Mouse (Mus musculus): Measurements from ENCODE around the gene Srprb.
"Not testable (repeated sequence)": the region's sequence is repeated elsewhere in the genome, so short reads cannot be mapped to it uniquely, and the experiment has no call there.

Srprb gene

DNA sequence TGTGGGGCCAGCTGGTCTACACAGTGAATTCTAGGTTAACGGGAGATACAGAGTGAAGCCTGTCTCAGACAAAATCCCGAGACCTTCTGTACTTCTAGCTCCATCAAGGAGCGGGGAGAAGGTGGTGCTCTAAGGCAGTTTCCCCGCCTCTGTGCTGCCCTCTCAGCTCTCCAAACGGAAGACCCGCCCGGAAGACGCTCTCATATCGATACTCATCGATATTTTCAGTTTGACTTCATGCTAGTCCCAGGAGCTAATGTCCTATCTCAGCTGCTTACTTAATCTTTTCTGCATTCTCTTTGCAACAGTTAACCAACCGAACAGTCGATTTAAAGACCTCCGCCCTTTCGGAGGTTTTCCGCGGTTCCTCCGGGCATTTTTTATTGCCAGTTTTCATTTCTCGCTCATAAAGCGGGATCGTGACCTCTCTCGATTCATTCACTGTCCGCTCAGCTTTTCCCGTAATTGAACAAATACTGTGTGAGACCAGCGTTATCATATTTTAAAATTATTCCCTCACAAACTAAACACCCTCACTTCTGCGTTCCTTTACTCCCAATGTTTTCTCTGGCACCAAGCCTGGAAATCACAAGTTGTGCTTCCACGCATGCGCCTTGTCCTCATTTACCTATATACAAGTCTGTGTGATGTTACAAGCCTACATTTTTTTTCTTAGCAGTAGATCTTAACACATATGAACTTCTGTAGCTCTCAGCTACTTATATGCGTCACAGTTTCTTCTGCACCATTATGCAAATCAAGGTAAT lies 10.9 kb upstream of the Srprb start:
- DNase-seq (ENCODE audit: low read depth): no peak

DNA sequence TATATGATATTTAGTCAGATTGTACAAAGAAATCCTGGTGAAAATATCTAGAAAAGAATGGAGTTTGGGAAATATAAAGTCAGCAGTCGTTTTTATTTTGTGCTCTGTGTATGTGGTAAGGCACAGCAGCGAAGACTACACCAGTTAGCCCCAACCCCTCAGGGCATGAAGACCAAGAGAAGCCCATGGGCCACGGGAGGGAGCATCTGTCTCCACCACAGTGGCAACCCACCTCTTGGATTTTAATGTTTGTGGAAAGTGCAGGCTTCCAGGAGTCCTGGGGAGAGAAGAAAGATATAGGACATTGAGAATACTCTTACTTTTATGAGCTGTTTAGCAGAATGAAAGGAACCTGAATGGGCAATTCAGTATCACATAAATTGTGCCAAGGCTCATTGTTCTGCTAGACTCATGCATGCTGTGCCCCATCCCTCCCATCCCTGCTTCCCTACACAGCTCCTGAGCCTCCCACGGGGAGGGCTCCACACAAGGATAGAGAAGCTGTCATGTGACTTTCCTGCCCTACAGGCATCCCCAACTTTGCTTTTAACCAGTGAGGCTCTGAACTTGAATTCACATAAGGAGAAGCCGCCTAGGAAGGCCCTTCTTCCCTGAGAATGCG lies 7.0 kb upstream of the Srprb start:
- DNase-seq (ENCODE audit: low read depth): no peak

DNA sequence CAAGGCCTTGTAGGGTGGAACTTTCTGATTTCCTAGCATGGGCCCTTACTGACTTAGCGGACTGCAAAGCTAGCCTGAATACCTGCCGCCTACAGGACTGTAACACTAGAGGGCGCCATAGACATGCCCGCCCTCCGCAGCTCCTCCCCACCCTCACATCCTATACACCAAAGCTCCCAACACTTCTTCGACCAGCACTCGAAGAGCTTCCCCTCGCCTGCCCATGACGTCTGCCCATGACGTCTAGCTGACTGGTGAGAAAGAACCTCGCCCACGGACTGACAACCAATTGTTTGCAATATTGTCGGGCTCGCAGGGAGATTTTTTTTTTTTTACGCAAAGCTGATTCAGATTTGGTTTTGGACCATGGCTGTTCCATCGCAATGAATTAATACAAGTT lies 5.9 kb upstream of the Srprb start:
- DNase-seq (ENCODE audit: low read depth): peak; percentile 90

DNA sequence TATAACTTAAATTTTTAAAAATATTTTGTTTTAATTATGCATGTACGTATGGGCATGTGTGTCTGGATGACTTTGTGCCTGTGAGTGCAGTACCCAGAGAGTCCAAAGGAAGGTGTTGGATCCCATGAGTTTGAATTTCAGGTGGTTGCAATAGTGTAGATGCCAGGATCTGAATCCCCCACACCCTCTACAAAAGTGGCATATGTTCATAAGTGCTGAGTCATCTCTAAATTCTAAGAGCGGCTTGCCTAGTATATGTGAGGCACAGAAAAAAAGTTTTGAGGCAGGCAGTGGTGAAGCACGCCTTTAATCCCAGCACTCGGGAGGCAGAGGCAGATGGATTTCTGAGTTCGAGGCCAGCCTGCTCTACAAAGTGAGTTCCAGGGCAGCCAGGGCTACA lies 3.8 kb upstream of the Srprb start:
- DNase-seq (ENCODE audit: low read depth): no peak

DNA sequence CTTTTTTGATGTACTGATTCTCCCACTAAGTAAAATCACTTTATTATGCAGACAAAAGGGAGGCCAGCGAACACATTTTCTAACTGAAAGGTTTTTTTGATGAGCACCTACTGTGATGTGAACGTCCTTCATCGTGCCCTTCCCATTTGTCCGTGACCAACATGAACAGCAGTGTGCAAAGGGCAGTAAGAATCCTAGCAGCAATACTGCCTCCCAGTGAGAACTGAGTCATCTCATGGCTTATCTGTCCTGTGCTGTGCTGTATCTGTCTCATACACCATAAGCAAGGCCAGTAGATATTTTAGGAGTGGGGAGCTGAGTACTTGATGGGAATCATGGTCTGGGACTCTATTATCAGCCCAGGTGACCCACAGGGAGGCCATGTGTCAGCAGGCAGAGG lies 13.5 kb downstream of the Srprb start:
- DNase-seq (ENCODE audit: low read depth): no peak

DNA sequence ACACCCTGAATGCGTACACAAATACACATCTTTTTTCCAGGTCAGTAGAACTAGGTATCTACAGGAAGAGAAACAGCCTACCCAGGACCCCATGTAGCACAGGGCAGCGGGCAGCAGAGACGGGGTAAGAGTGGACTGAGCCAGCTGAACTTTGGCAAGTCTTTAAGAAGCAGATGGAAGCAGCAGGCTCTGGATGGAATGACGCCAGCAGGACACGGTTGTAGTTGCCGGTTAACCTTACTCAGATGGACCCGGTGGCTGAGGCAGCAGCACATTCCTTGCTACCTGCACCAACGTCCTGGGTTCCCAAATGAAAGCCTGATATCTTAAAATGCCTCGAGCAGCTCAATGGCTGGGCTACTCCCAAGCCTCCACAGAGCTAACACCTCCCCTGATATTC lies 15.2 kb downstream of the Srprb start:
- no peak for DNase-seq (ENCODE audit: low read depth)

DNA sequence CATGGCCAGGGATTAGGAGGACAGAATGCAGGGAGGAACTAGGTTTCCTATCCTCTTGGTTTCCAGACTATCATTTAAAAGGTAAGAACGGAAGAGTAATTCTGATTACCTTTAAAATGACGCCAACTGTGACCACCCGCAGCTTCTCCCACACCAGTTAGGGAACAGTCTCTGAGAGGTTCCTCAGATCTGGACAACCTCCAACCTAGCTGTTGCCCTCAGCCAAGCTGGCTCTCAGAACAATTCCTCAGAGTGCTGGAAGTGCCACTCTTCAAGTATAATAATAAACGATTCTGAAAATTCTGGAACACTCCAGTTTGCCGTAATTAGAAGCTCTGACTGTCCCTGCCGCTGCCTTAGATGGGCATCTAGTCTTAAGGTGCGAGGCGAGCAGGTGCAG lies 16.0 kb downstream of the Srprb start:
- no peak for DNase-seq (ENCODE audit: low read depth)

DNA sequence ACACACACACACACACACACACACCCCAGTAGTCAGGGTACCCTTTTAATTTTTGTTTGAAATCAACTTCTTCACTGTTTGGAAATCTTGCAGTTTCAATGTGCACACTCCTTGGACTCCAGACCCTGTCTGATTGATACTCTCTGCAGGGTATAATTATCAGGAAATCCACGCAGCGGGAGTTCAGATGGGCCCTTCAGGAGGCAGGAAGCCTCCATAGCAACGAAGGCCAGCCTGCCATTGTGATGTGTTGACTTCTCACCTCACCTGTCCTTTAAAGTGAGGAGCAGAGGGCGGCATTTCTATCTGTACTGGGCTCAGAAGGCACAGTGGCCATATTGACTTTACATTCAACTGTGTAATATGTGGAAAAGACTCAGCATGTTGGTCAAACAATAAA lies 17.1 kb downstream of the Srprb start:
- DNase-seq (ENCODE audit: low read depth): no peak

DNA sequence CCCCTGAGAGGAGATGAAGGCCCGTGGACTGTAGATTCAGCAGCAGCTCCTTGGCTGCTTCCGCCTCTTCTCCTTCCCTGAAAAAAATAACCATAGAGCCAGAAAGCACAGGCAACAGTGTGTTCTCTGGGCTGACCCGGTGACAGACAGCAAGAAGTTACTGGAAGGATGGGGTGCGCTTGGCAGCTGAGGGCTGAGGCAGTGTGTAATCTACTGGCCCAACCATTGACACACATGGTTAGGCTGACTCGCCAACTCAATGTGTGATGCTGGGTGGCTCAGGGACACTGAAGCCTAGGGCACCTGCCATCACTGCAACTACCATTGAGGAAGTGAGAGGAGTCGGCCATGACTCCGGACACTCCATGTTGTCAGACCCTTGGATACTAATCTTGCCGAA lies 20.1 kb downstream of the Srprb start:
- DNase-seq (ENCODE audit: low read depth): no peak

DNA sequence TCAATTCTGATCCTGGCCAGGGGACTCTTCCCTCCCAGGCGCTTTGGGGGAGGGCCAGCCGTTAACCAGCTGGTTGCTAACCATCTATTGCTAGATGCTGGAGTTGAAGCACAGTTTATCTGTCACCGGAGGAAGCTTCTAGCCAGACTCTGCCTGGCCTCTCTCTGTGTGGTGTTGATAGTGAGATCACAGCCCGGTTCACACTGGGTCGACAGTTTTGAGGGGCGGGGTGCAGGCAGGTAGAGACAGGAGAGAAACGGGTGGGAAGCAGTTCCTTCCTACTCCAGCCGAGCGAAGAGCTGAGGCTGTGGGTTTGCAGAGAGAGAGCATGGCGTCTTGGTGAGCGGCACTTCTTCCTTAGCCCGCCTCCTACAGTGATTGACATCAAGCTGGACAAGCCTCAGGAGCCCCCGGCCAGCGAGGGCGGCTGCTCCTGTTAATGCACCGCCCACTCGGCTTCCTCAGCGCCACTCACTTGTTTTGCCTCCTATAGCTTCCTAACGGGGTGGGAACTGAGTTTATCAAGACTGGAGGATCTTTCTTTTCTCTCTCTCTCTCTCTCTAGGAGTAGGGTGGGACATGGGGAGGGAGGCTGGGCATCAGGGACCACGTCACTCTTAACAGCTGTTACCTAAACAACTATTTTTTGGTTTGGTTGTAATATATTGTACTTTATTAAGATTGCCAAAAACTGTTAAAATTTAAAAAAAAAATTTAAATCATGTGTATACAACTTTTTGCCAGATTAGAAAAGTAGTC lies 21.0 kb downstream of the Srprb start:
- peak; percentile 69 for DNase-seq (ENCODE audit: low read depth)

DNA sequence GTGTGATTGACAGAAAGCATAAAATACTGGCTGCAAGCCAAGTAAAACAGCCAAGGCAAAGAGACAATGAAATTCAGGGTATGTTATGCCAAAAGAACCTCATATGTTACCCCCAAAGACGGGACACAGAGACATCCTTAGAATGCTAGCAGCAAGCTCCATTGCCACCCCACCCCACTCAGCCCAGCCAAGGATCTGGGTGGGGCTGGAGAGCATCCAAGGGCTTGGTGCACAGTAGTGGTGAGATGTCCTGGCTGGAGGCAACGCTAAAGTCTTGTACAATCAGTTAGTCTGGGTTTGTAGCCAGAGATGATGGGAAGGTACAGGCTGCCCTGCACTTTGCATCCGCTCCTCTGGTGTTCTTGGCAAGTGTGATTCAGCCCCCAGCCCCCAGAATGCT lies 21.6 kb downstream of the Srprb start:
- peak; percentile 11 for DNase-seq (ENCODE audit: low read depth)

DNA sequence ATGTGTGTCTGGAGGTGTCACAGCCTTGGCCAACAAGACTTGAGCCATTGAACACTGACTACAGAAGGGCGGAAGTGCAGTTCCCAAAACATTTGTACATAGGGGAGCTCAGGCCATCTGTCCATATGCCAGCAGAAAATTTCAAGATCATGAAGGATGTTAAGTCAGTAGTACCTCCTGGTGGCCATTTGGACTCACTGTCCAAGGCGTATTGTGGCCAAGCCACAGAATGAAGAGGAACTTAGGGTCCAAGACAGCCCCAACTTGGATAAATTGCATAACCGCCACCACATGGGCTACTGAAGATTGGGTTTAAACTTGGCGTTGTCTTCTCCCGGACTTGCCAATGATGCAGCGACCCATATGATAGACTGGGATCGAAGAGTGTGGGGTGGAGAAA lies 26.2 kb downstream of the Srprb start:
- DNase-seq (ENCODE audit: low read depth): no peak

DNA sequence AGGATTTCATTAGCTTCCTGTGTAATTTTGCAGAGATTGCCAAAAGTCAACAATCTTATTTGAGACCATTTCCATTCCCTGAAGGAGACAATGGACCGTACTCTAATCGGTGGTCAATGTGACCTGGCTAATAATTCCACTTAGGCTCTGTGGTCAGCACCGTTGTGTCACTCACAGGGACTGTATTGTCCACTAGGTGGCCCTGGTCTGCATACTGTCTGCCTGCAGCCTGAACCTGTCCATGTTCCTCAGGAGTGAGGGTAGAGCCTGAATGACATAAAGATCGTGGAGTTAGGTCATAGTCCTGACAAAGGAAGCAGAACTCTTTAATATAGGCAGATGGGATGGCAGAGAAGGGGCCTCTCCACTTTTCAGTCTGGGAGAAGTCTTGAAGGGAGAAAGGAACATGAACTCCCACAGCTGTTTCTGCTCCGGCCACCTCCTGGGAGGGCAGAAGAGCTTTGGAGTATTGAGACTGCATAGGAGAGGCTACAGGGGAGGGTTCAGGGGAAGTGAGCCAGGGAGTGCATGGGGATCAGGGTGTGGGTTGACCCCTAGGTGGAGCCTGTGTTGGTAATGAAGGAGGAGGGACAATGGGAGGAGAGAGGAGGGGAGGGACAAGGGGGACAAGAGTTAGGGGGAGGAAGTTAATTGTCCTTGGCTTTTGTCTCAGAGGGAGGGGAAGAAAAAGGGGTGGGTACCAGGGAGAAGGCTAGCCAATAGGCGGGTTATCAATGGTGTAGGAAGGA lies 27.0 kb downstream of the Srprb start:
- no peak for DNase-seq (ENCODE audit: low read depth)

DNA sequence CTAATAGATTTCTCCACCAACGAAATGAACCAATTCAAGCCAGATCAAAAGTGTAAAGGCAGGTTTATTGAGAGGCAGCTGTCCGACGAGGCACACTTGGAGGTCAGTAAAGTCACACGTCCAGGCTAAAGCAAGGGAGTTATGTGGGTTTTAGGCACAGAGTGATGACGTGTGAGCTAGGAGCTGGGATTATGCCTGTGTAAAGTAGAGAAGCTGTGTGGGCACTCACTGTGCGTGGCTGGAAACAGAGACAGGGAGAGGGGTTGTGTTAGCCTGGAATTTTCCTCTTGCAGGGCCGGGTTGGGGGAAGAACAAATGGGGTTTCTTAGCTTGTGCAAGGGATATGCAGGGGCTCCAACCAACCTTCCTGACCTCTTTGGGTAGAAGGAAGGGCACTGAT lies 33.2 kb downstream of the Srprb start:
- DNase-seq (ENCODE audit: low read depth): no peak

DNA sequence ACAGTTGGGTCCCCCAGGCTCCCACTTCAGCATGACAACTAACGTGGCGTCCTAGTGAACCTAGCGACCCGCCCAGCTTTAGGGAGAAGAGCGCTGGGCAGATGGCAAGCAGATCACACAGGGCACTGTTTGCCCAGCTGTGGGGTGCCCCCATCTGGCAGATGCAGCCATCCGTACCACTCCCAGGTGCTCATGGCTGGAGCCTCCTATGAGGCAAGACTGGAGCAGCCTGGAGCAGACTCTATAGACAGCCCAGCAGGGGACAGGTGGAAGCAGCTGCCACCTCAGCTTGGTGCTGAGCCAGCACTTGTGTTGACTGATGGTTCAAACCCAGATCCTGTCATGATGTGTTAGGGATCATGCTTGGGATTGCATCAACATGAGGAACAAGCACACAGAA lies 33.9 kb downstream of the Srprb start:
- DNase-seq (ENCODE audit: low read depth): no peak

DNA sequence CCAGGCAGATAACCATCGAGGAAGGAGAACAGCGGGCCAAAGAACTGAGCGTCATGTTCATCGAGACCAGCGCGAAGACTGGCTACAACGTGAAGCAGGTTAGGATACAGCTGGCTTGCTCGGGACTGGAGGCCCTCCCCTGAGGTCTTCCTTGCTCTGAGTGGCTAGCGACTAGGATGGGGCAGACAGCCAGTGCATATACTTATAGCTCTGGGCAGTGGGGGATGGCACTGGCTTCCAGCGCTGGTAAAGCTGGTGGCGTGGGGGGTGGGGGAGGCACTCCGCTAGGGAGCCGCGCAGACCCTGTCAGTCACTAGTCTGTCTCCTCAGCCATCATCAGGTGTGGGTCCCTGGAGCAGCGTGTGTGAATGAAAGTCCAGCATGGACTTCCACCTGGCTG lies 38.1 kb downstream of the Srprb start:
- no peak for DNase-seq (ENCODE audit: low read depth)

DNA sequence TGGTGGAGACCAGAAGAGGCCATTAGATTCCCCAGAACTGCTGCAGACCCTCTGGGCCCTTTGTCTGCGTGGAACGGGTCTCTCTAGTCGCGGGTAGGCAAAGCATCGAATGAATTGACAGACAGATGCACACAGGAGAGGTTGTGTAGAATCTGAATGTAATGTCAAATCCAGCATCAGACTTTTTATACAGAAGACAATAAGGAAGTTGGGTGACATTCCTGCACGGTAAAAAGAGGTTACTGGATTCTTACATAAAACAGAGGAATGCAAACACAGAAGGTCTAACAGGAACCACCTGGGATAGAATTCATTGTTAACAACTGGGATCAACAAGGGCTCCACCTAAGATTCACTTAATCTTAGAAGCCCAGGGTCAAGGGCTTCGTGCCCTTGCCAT lies 46.8 kb downstream of the Srprb start:
- DNase-seq (ENCODE audit: low read depth): not testable (repeated sequence)

DNA sequence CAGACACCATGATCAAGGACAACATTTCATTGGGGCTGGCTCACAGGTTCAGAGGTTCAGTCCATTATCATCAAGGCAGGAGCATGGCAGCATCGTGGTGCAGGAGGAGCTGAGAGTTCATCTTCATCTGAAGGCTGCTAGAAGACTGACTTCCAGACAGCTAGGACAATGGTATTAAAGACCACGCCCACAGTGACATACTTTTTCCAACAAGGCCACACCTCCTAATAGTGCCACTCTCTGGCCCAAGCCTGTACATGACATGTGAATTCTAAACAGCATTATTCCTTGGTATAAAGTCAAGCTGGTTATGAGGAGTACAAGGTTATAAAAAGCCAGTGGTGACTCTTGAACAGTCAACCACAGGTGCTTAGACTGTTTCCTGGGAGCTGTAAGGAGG lies 47.4 kb downstream of the Srprb start:
- no peak for DNase-seq (ENCODE audit: low read depth)

DNA sequence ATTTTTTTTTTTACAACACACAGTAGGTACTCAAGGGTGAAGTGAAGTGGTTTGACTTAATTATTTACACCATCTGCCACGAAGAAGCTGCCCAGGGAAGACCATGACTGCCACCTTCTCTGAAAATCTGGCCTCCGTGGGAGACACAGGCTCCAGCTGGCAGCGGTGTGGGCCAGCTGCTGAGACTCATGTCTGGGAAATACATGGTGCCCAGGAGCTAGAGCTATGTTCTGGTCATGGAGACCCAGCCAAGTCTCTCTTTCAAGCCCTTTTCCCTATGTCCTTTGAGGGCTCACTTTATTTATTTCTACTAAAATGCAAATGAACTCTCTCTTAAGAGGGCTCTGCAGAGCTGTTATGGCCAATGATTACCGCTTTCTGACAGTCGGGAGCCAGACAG lies 48.7 kb downstream of the Srprb start:
- no peak for DNase-seq (ENCODE audit: low read depth)

DNA sequence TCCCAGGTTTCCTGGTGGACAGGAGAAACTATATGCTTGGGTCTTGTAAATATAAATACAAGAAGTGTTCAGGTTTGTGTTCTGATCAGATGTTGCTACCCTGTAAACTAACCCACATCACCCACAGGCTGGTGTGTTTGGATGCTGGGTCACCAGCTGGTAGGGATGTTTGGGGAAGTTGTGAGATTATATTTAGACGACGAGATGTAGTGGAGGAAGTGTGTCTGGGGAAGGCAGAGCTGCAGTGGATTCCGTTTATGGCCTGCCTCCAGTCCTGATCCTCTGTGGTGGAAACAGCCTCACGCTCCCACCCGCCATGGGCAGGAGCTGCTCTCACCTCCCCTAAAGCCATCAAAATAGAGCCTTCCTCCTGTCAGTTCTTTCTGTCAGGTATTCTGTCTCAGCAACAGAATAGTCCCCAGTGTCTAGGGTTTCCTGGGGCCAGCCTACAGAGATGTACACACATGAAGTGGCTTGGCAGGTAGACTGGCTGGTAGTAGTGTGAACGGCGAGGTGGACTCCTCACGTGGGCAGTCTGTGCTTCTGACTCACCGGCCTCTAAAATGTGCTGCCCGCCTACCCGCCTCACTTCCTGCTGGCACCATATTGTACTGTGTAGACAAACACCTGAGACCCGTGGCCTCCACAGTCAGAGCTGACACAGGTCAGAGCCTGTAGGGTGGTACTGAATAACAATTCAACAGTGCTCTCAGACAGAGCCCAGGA lies 52.7 kb downstream of the Srprb start:
- DNase-seq (ENCODE audit: low read depth): no peak

DNA sequence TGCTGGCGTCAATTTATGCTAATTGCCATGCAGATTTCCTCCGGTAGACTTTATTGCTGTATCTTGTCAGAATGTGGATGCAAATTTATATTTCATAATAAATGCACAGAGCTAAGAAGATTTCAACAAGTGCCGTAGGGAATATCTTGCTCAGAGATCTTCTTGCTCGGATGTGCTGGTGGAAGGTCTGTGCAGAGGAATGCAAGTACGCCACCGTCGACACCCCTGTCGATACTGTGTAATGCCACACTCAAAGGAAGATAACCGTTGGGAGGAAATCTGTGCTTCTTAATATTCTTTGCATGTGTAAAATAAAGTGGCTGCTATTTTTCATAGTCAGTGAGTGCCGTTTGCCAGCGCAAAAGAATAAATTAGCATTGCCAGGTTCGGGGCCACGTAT lies 54.8 kb downstream of the Srprb start:
- no peak for DNase-seq (ENCODE audit: low read depth)

DNA sequence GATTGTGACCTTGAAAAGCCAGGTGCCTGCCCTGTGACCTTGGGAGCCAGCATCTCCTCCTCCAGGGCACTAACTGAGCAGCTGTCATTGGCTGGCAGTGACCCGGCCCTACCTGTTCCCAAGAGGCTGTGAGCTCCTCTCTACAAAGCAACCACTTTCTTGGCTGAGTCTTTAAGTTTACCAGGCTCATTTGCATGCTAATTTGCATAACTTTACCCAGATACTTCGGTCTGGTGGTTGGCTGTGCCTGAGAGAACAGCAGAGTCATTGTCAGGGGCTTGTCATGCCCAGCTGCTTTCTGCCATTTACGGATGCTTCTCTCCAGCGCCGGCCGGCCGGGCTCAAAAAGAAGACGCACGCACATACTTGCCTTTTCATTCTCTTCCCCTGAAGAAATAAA lies 55.2 kb downstream of the Srprb start:
- DNase-seq (ENCODE audit: low read depth): no peak

All from naive thymus-derived CD4-positive, alpha-beta T cell, adult 2 months (primary cell).